ENCODE assay signal across 8 mouse cellular contexts in the genomic region with DNA sequence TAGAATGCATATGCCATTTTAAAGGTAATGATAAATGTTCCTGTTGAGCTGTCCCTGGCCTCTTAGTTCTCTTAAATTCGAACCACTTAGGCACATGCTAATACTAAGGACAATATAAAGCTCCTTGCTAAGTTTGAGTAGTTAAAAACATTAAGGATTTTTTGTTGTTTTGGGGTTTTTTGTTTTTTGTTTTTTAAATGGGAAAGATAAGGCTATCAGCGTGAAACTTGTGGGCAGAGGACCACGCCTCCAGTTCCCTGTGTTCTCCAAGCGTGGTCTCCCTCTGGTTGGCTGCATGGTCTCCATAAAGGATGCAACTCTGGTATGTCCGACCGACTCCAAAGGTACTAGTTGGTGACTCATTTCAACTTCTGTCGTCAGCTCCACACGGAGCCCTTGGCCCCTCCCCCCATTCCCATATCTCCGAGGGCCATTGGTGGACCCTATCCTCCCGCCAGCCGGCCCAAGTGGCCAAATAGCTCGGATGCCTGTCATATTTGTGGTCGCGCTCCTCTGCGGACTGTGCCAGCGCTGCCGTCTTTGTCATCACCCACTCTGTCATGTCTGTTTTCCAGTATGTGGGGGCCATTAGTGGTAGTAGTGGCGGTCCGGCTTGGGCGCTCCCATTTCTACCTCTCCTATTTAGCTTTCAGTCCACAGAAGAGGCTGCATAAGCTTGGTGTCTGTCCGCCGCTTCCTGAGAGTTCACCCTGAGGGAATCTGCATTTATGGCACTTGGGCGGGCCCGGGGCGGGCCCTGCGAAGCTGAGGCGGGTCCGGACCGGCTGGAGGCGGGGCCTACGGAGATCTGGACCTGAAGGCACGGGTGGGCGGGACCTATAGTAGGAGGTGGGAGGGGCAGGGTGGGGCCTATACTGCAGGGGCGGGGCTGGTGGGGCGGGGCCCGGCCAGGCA.
DNase-seq lines count a peak whose midpoint lies in the region; ATAC-seq and TF ChIP-seq lines count a peak whose summit lies in the region.

No protein-coding gene starts in this region.

- ATAC-seq in embryonic facial prominence, embryonic 11.5 days (replicated peaks; ENCODE audit: insufficient number of reproducible peaks, low FRiP score, low TSS enrichment, low read depth), result peak; percentile 86
- ATAC-seq in midbrain, embryonic 12.5 days (ENCODE audit: low FRiP score, low read depth), result peak; percentile 91

- WGBS in embryonic facial prominence, embryonic 11.5 days, result 2% methylated on average over 32 of the region's 36 CpGs
- 3% methylated on average over 36 of the region's 36 CpGs for WGBS in limb, embryonic 10.5 days
- 3% methylated on average over 36 of the region's 36 CpGs for WGBS in midbrain, embryonic 12.5 days
- WGBS in spleen, adult 2 months, result 3% methylated on average over 34 of the region's 36 CpGs

- DNase-seq in 416B (ENCODE audit: low read depth), result peak; percentile 98
- peak; percentile 96 for DNase-seq in adrenal gland, postnatal 25 days
- DNase-seq in embryonic facial prominence, embryonic 11.5 days (ENCODE audit: low spot score), result peak; percentile 96
- DNase-seq in heart, adult 11 months, result peak; percentile 100
- peak; percentile 98 for DNase-seq in kidney, adult 11 months
- DNase-seq in limb, embryonic 10.5 days (ENCODE audit: low spot score), result peak; percentile 96
- peak; percentile 83 to 94 for DNase-seq in spleen, adult 2 months (ENCODE audit: low read depth in 1 of 2, low spot score in 2 of 2)

- H3K36me3 ChIP-seq in embryonic facial prominence, embryonic 11.5 days (replicated peaks; ENCODE audit: control insufficient read depth, insufficient read depth, low read depth, low read length), result no peaks in the 10 kb centered on the region
- H3K36me3 ChIP-seq in limb, embryonic 10.5 days, result no peaks in the 10 kb centered on the region
- H3K36me3 ChIP-seq in midbrain, embryonic 12.5 days, result no peaks in the 10 kb centered on the region
- no peaks in the 10 kb centered on the region for H3K36me3 ChIP-seq in spleen, adult 2 months (ENCODE audit: control insufficient read depth, insufficient read depth, low read length)

- no peaks in the 10 kb centered on the region for H3K27me3 ChIP-seq in embryonic facial prominence, embryonic 11.5 days (ENCODE audit: control insufficient read depth, insufficient read depth, low read length)
- H3K27me3 ChIP-seq in limb, embryonic 10.5 days (ENCODE audit: low read depth, poor library complexity, severe bottlenecking), result no peaks in the 10 kb centered on the region
- no peaks in the 10 kb centered on the region for H3K27me3 ChIP-seq in midbrain, embryonic 12.5 days
- H3K27me3 ChIP-seq in spleen, adult 2 months (ENCODE audit: control insufficient read depth, insufficient read depth, low read length), result no peaks in the 10 kb centered on the region

- H3K4me1 ChIP-seq in embryonic facial prominence, embryonic 11.5 days (ENCODE audit: control insufficient read depth, insufficient read depth, low read length), result peaks cover 7% of the 10 kb centered on the region
- peaks cover 33% of the 10 kb centered on the region for H3K4me1 ChIP-seq in limb, embryonic 10.5 days
- H3K4me1 ChIP-seq in midbrain, embryonic 12.5 days, result peaks cover 34% of the 10 kb centered on the region
- no peaks in the 10 kb centered on the region; the same call in 1 of the 2 replicates for H3K4me1 ChIP-seq in spleen, adult 2 months (ENCODE audit: control insufficient read depth, insufficient read depth, insufficient read length)

- peak overlapping the region; percentile 95; the same call in 1 of the 2 replicates for H3K27ac ChIP-seq in embryonic facial prominence, embryonic 11.5 days (replicated peaks; ENCODE audit: low read depth, low read length)
- peak overlapping the region; percentile 95 for H3K27ac ChIP-seq in limb, embryonic 10.5 days
- H3K27ac ChIP-seq in midbrain, embryonic 12.5 days (replicated peaks), result peak overlapping the region; percentile 97
- peak overlapping the region; percentile 78 for H3K27ac ChIP-seq in spleen, adult 2 months (ENCODE audit: insufficient read depth, low read length)

- H3K9me3 ChIP-seq in embryonic facial prominence, embryonic 11.5 days (replicated peaks; ENCODE audit: control insufficient read depth, low read length), result no peaks in the 10 kb centered on the region
- H3K9me3 ChIP-seq in limb, embryonic 10.5 days (replicated peaks), result no peaks in the 10 kb centered on the region
- no peaks in the 10 kb centered on the region for H3K9me3 ChIP-seq in midbrain, embryonic 12.5 days

- TF ChIP-seq CTCF in spleen, adult 2 months (IDR thresholded peaks at IDR 0.05; ENCODE audit: extremely low read depth, insufficient read depth, insufficient read length, insufficient replicate concordance), result no peak

- peak overlapping the region; percentile 78 for H3K4me3 ChIP-seq in embryonic facial prominence, embryonic 11.5 days (ENCODE audit: low read depth, low read length)
- H3K4me3 ChIP-seq in limb, embryonic 10.5 days, result peak overlapping the region; percentile 75
- peak overlapping the region; percentile 88 for H3K4me3 ChIP-seq in midbrain, embryonic 12.5 days
- peak overlapping the region; percentile 83 for H3K4me3 ChIP-seq in spleen, adult 2 months (ENCODE audit: extremely low read depth, insufficient read depth, insufficient read length)

- H3K4me2 ChIP-seq in embryonic facial prominence, embryonic 11.5 days (ENCODE audit: low read depth, low read length), result peak overlapping the region; percentile 83
- H3K4me2 ChIP-seq in midbrain, embryonic 12.5 days (replicated peaks), result peak overlapping the region; percentile 73

- peak overlapping the region; percentile 57 for H3K9ac ChIP-seq in embryonic facial prominence, embryonic 11.5 days (replicated peaks; ENCODE audit: low read length)
- H3K9ac ChIP-seq in midbrain, embryonic 12.5 days (replicated peaks), result peak overlapping the region; percentile 87

- peak; percentile 78 for TF ChIP-seq POLR2A in spleen, adult 2 months (IDR thresholded peaks at IDR 0.05; ENCODE audit: low read depth, low read length)

Comparison
In these comparisons a context has a peak if more than half of its experiments do, and no peak if none do; other contexts are left out.
1. Peak in every context shown above with its lines: DNase-seq, ATAC-seq, H3K4me3 ChIP-seq and H3K27ac ChIP-seq.